Mouse (Mus musculus): ENCODE data around the gene Slc43a2. TPM values are rescaled to one million over a fixed set of nuclear protein-coding genes. Genes with fewer than 3 reads are reported as not detected.

The Slc43a2 gene
- total RNA-seq, 2 experiments from 2014 or later, result 56.7 to 57.0 TPM

DNA sequence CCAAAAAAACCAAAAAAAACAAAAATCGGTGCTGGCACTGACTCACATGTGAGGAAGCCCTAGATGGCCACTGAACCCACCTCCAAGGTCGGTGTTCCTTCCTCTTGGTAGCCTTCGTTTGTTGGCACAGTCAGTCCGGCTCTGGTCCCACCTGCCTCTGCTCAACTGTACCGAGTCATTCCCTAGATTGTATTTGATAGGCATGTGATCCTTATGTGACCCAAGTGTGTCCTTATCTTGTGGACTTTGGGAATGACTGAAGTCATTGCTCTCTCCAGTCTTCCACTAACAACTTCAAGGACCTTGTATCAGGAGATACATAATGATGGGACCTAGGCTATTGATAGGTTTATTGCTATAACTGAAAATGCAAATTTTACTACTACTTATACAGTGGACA lies 73.3 kb downstream of the Slc43a2 start:
- DNase-seq (ENCODE audit: extremely low spot score in 1 of 2, low spot score in 2 of 2), result no peak
- TF ChIP-seq CTCF (IDR thresholded peaks at IDR 0.05), result no peak
- intact Hi-C loops (cut with DNase I), result no loop called here
- no peak overlapping the region for H3K4me3 ChIP-seq
- H3K27ac ChIP-seq, result no peak overlapping the region

- DNase-seq (ENCODE audit: extremely low spot score in 1 of 2, low spot score in 2 of 2), result no peak
- intact Hi-C loops (cut with DNase I), result no loop called here
- no peak overlapping the region for H3K4me3 ChIP-seq
Observed at GRCm38 (mm10) chr11:75605318-75605717, 73.8 kb downstream of the Slc43a2 start.

GRCm38 (mm10) chr11:75608776-75609175 lies 77.3 kb downstream of the Slc43a2 start:
- no peak overlapping the region for H3K27ac ChIP-seq
- intact Hi-C loops (cut with DNase I), result no loop called here
- no peak for DNase-seq (ENCODE audit: extremely low spot score in 1 of 2, low spot score in 2 of 2)
- TF ChIP-seq CTCF (IDR thresholded peaks at IDR 0.05), result no peak
- no peak overlapping the region for H3K4me3 ChIP-seq

More at GRCm38 (mm10) chr11:75605318-75605717, 73.8 kb downstream of the Slc43a2 start:
- TF ChIP-seq CTCF (IDR thresholded peaks at IDR 0.05), result no peak
- H3K27ac ChIP-seq, result no peak overlapping the region

- no peak for DNase-seq (ENCODE audit: extremely low spot score in 1 of 2, low spot score in 2 of 2)
- TF ChIP-seq CTCF (IDR thresholded peaks at IDR 0.05), result no peak
- no peak overlapping the region for H3K4me3 ChIP-seq
- no peak overlapping the region for H3K27ac ChIP-seq
- intact Hi-C loops (cut with DNase I), result no loop called here
Observed at GRCm38 (mm10) chr11:75610021-75610420, 78.5 kb downstream of the Slc43a2 start.

GRCm38 (mm10) chr11:75614769-75615168 lies 83.3 kb downstream of the Slc43a2 start:
- Histone ChIP-seq H3K4me3 (no peak overlapping the region), H3K27ac (no peak overlapping the region)
- TF ChIP-seq CTCF (IDR thresholded peaks at IDR 0.05), result no peak; the same call in 1 of the 2 replicates
- intact Hi-C loops (cut with DNase I), result no loop called here
- no peak for DNase-seq (ENCODE audit: extremely low spot score in 1 of 2, low spot score in 2 of 2)

DNA sequence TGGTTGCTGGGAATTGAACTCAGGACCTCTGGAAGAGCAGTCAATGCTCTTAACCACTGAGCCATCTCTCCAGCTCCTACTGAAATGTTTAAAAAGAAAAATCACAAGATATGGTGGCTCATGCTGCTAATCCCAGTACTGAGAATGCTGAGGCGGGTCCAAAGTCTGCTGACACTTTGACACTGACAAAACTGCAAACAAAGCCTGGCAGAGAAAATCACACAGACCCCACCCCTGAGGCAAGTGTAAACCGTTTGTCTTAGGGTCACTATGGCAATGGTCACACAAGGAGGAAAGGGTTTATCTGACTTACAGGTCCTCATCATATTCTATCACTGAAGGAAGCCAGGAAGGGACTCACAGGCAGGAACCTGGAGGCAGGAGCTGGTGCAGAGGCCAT lies 84.1 kb downstream of the Slc43a2 start:
- TF ChIP-seq CTCF (IDR thresholded peaks at IDR 0.05), result no peak
- intact Hi-C loops (cut with DNase I), result no loop called here
- no peak overlapping the region for H3K4me3 ChIP-seq
- DNase-seq (ENCODE audit: extremely low spot score in 1 of 2, low spot score in 2 of 2), result no peak
- H3K27ac ChIP-seq, result no peak overlapping the region

DNA sequence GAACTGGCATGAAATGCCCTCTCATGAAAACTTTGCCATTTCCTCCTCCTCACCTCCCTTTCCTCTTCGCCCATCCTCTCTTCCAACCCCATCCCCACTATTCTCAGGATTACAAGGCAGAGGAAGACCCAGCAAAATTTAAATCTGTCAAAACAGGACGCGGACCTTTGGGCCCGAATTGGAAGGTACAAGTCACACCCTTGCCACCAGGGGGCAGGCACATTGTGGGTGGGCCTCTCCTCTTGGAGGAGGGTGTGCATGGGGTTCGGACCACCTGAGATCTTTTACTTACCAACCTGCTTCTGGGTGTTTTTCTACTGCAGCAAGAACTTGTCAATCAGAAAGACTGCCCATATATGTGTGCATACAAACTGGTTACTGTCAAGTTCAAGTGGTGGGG lies 87.6 kb downstream of the Slc43a2 start:
- Histone ChIP-seq H3K4me3 (no peak overlapping the region), H3K27ac (no peak overlapping the region)
- no peak for DNase-seq (ENCODE audit: extremely low spot score in 1 of 2, low spot score in 2 of 2)
- intact Hi-C loops (cut with DNase I), result no loop called here
- peak; percentile 46 for TF ChIP-seq CTCF (IDR thresholded peaks at IDR 0.05)

DNA sequence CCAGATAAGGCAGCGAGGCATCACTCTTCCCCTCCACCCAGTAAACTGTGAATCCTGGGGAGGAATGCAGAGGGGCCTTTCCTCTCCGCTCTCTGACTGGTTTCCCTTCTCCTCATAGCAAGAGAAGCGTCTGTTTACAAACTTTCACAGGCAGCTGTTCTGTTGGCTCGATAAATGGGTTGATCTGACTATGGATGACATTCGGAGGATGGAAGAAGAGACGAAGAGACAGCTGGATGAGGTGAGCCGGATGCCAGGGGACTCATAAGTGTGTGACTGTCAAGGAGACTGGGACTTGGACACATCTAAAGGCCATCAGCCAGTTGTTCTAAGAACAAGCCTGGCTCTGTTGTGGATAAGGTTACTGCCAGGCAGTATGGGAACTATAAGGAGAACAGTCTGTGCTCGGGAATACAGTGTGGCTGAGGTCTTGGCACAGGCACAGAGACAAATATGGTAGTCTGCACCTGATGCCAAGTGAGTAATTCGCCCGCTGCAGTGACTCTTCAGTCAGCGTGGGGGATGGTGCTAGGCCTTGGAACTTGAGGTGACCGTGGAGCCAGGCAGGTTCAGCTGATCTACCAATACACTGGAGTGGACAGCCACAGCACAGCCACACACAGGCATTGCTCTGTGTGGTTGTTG lies 88.8 kb downstream of the Slc43a2 start:
- Histone ChIP-seq H3K4me3 (no peak overlapping the region), H3K27ac (peak overlapping the region; percentile 79)
- no peak for TF ChIP-seq CTCF (IDR thresholded peaks at IDR 0.05)
- intact Hi-C loops (cut with DNase I), result no loop called here
- DNase-seq (ENCODE audit: extremely low spot score in 1 of 2, low spot score in 2 of 2), result peak; percentile 44 to 53

DNA sequence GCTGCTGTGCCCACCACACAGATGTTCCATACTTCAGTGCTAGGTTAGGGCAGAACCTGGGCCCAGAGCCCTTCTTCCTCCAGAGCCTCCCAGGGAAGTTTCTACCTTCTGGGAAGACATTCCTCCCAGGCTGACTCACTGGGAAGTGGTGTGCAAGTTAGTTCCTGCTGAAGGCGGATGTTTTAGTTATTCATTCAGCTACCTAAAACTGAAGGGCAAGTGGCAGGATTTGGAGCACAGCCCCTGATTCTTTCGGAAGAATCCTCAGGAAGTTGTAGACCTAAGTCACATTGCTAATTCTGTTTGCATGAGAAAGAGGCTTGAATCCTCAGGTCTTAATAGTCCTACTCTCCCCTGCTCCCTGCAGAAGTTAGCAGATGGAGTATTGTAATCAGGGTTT lies 89.9 kb downstream of the Slc43a2 start:
- no peak for TF ChIP-seq CTCF (IDR thresholded peaks at IDR 0.05)
- Histone ChIP-seq H3K4me3 (no peak overlapping the region), H3K27ac (peak overlapping the region; percentile 79)
- DNase-seq (ENCODE audit: extremely low spot score in 1 of 2, low spot score in 2 of 2), result no peak
- intact Hi-C loops (cut with DNase I), result no loop called here

- intact Hi-C loops (cut with DNase I), result no loop called here
- H3K4me3 ChIP-seq, result no peak overlapping the region
- TF ChIP-seq CTCF (IDR thresholded peaks at IDR 0.05), result no peak
- no peak overlapping the region for H3K27ac ChIP-seq
- no peak for DNase-seq (ENCODE audit: extremely low spot score in 1 of 2, low spot score in 2 of 2)
Observed at GRCm38 (mm10) chr11:75622588-75623329, 91.3 kb downstream of the Slc43a2 start.

DNA sequence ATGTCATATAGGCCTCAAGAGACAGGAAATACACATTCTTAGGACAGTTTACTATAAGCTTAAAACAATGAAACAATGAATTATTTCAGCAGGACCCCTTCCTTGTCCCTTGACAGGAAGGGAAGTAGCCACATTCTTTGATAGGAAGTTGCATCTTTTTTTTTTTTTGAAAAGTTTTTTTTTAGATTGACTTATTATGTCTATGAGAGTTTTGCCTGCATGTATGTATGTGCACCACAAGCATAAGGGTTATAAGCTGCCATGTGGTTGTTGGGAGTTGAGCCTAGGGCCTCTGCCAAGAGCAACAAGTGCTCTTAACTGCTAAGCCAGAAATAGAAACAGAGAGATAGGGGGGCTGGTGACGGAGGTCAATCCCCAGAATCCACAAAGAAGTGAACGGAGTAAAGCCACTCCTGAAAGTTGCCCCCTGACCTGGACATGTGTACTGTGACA lies 92.6 kb downstream of the Slc43a2 start:
- peak overlapping the region; percentile 65 for H3K27ac ChIP-seq
- TF ChIP-seq CTCF (IDR thresholded peaks at IDR 0.05), result no peak
- intact Hi-C loops (cut with DNase I), result no loop called here

GRCm38 (mm10) chr11:75625820-75626219 lies 94.3 kb downstream of the Slc43a2 start:
- Histone ChIP-seq H3K27ac (peak overlapping the region; percentile 65), H3K4me3 (no peak overlapping the region)
- no peak for DNase-seq (ENCODE audit: extremely low spot score in 1 of 2, low spot score in 2 of 2)
- no peak for TF ChIP-seq CTCF (IDR thresholded peaks at IDR 0.05)
- intact Hi-C loops (cut with DNase I), result no loop called here

More for the DNA sequence above, 92.6 kb downstream of the Slc43a2 start:
- no peak overlapping the region for H3K4me3 ChIP-seq
- DNase-seq (ENCODE audit: extremely low spot score in 1 of 2, low spot score in 2 of 2), result no peak

Small RNA genes lying within 50 kb of the gene (microRNA-seq; reads per million reads assigned to microRNA genes)
- gene Mir3971, result 0 reads per million in 2 experiments

Other genes with a start within 250 kb of the Slc43a2 start
- gene Rpa1, start 183.4 kb upstream of the Slc43a2 start, total RNA-seq (2021), result 10 to 100 TPM; 41.9 to 42.3 TPM
- gene Smyd4, start 183.3 kb upstream of the Slc43a2 start, total RNA-seq (2021), result 10 to 100 TPM; 15.0 to 16.5 TPM
- gene Serpinf1, start 109.0 kb upstream of the Slc43a2 start, total RNA-seq (2021), result 10 to 100 TPM in 1 of 2 experiments, 1 to 10 TPM in 1; 9.7 to 10.5 TPM
- under 1 TPM in 1 of 2 experiments, not detected in 1; 0.28 TPM for gene Serpinf2, start 92.1 kb upstream of the Slc43a2 start, total RNA-seq (2021)
- gene Wdr81, start 77.0 kb upstream of the Slc43a2 start, total RNA-seq (2021), result 10 to 100 TPM; 19.5 to 20.7 TPM
- gene Tlcd2, start 70.0 kb upstream of the Slc43a2 start, total RNA-seq (2021), result under 1 TPM; 0.51 to 0.66 TPM
- gene Prpf8, start 44.9 kb upstream of the Slc43a2 start, total RNA-seq (2021), result 100 to 1,000 TPM; 133 to 138 TPM
- 1 to 10 TPM in 1 of 2 experiments, under 1 TPM in 1; 0.91 to 1.4 TPM for gene Rilp, start 21.6 kb upstream of the Slc43a2 start, total RNA-seq (2021)
- gene Scarf1, start 18.2 kb upstream of the Slc43a2 start, total RNA-seq (2021), result 1 to 10 TPM; 1.3 to 1.6 TPM
- gene Pitpna, start 56.4 kb downstream of the Slc43a2 start, total RNA-seq (2021), result 100 to 1,000 TPM; 329 to 332 TPM
- gene Inpp5k, start 99.3 kb downstream of the Slc43a2 start, total RNA-seq (2021), result 10 to 100 TPM; 41.0 to 42.7 TPM
- gene Myo1c, start 118.8 kb downstream of the Slc43a2 start, total RNA-seq (2021), result 10 to 100 TPM; 25.2 to 26.6 TPM
- gene Crk, start 147.6 kb downstream of the Slc43a2 start, total RNA-seq (2021), result 100 to 1,000 TPM; 126 to 133 TPM
- 100 to 1,000 TPM; 854 to 940 TPM for gene Ywhae, start 201.2 kb downstream of the Slc43a2 start, total RNA-seq (2021)

Measured in left cerebral cortex, adult 2 months (tissue).